Mouse (Mus musculus): ENCODE results near the gene Apex1.
"Not testable (repeated sequence)": the region's sequence is repeated elsewhere in the genome, so short reads cannot be mapped to it uniquely, and the experiment has no call there.

Apex1 gene

DNA sequence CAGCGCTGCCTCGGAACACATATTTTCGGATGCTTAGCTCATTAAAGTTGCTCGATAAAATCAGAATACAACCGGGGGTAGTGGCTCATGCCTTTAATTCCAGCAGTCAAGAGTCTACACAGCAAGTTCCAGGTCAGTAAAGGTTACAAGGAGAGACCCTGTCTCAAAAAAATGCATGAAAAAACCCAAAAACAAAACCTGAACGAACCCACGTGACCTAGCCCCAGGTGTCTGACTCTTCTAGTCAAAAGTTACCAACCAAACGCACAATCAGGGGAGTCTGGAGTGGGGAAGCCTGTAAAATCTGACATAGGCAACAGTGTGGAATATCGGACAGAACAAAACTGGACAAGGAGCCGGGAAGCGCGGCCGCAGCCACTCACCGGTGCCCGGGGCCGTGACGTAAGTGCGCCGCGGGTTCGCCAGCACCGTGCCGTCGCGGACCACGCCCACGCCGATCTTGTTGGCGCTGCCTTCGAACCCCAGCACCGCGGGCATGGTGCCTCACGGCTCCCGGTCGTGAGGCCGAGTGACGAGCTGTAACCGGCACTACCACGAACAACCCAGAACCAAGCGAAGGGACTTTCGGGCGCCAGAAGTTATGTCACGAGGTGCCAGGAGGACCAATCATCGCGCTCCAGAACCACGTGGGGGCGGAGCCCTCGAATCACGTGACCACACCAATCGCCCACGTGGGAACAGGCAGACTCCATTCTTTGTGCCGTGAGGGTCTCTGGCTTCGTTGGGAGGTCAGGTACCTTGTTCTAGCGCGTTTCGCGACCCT lies at the start of gene Apex1, which contains the start of gene Osgep:
TSS of gene Apex1 (plus strand) at position 688 of the 784 bp plus-strand sequence.
TSS of gene Osgep (minus strand) at position 613 of the 784 bp plus-strand sequence.
- DNase-seq (ENCODE audit: low spot score), result peak; percentile 96

DNA sequence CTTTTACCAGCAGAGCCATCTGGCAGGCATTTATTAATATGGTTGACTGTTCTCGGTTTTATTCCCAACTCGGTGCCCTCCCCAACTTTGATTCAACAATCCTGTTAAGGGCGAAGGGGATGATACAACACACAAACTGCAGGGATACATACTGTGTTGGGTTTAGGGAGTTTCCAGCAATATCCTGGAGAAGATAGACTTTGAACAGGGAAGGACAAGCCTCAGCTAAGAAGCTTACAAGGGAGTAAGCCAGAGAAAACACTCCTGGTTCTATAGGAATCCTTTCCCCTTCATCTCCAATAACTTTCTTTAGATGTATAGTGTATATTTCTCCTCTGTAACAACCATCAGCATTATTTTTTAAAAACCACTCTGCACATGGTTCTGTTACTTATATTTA lies 49.6 kb upstream of the Apex1 start:
- DNase-seq (ENCODE audit: low spot score), result no peak

GRCm38 (mm10) chr14:50875591-50876230 lies 49.1 kb upstream of the Apex1 start:
- DNase-seq (ENCODE audit: low spot score), result no peak

- no peak for DNase-seq (ENCODE audit: low spot score)
Observed at GRCm38 (mm10) chr14:50876236-50876950, 48.4 kb upstream of the Apex1 start.

DNA sequence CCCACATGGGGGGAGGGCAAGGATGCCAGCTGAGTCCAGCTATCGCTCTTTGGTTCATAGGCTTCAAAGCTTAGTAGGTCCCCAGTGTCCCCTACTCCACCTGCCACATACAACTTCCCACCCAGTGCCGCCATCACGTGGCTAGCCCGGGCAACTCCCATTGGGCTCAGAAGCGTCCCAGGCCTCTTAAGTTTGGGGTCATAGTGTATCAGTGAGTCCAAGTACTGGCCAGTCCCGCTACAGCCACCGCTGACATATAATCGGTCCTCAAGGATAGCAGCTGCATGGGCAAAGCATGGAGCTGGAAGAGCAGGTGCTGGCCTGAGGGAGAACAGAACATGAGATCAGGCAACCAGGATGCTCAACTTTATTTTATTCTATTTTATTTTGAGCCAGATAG lies 33.1 kb upstream of the Apex1 start:
- DNase-seq (ENCODE audit: low spot score), result no peak

DNA sequence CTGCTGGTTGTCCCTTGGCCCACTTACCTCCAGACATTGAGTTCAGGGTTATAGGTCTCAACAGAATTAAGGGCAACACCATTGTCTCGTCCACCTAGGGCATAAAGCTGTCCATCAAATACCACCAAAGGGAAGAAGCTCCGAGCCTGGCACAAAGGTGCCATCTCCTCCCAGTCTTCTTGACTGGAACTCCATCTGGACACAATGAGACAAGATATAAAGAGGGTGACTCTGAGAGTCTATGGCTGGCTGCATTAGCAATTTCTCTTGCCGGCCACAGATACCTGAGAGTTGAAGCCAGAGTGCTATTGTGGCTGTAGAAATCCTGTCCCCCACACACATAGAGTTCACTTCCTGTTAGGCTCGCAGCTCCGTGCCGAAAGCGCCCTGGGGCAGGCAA lies 32.7 kb upstream of the Apex1 start:
- no peak for DNase-seq (ENCODE audit: low spot score)

GRCm38 (mm10) chr14:50892541-50893459 lies 32.0 kb upstream of the Apex1 start:
- peak; percentile 40 for DNase-seq (ENCODE audit: low spot score)

GRCm38 (mm10) chr14:50895407-50895806 lies 29.4 kb upstream of the Apex1 start:
- DNase-seq (ENCODE audit: low spot score), result no peak

DNA sequence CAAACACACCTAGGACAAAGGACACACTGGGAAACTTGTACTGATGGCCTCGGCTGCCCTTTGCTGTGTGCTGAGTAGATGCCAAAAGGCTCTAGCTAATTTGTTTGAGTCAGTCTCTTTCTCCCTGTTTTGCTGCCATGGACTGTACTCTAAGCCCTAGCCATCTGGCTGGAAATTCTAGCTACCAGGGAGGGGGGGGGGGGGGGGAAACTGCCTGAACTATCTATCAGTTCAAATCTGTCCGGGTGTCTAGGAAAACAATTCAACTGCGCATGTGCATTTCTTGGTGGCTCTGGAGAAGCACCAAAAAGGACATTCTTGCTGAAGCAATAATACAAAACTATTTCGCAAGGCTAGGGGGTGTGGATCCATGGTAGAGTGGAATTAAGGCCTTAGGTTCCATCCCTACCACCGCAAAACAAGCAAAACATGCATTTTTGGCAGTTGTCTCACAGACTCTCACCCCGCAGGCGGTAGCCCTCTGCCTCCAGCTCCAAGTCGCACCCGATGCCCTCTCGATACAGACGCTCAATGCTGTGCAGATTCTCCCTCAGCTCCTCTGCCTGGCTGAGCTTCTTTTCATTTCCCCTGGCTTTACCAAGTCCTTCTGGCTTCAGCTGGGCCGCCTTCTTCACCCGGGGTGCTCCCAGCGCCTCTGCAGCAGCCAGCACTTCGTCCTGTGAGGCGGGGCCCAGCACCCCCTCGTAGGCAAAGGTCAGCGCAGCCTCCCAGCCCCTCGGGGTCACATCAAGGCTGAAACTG lies 28.6 kb upstream of the Apex1 start:
- peak; percentile 70 for DNase-seq (ENCODE audit: low spot score)

DNA sequence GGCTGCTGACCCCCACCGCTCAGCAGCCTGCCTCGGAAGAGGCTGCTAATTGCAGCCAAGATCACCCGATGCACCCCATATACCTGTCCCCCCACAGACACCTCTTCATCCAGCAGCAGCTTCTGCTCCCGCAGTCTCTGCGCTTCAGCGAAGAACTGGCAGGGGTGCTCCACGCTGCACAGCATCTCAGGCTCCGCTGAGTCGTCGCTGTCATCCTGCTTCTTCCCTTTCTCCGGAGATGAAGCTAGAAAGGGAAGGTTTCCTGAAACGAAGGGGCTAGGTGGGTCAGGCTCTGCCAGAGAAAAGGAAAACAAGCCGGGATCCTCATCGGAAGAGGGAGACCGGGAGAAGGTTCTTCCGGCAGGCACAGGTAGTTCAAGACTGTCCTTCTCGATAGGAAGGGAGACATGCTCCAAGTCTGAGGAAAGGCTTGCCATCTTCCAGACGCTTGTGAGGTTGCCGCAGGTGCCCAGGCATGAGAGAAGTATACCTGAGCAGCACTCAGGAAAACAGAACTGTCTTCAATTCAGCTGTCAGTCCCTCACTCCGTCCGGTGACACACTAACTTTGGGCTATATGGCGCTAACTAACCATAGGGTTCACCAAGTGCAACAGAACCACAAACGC lies 27.9 kb upstream of the Apex1 start:
- DNase-seq (ENCODE audit: low spot score), result peak; percentile 15

DNA sequence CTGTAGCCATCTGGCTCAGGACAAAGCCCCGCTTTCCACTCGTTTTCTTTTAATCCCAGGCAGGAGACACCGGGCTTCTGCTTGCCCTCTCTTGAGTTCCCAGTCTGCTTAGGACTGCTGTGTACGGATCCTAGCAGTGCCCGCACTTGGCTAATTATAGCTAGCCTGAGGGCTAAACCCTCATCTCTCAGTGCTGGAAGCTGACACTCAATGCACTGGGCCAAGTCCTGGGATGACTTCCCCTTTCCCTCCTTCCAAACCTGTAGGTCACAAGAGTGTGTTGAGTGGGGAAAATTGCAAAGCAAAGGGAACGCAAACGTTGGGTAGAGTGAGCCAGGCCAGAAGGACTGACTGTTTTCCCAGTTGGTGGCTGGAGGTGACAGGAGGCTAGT lies 27.4 kb upstream of the Apex1 start, which contains the start of gene Klhl33:
TSS of gene Klhl33 (minus strand) at position 134 of the 392 bp plus-strand sequence.
- no peak for DNase-seq (ENCODE audit: low spot score)

DNA sequence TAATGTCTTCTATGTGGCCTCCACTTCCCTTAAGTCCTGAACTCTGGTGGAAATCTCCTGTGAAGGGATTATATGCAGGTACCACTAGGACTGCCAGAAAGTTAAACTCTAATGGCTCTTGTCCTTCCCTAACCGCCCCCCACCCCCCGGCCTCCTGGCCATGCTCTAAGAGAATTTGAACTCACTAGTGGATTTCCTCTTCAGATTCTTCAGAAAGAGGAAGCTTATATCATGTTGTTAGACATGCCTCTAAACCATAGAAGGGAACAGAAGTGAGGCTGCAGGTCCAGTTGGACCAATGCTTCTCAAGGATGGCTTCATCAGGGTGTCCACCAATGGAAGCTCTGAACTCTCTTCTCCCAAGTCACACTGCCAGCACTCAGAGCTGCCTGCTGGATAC lies 26.8 kb upstream of the Apex1 start:
- not testable (repeated sequence) for DNase-seq (ENCODE audit: low spot score)

GRCm38 (mm10) chr14:50903973-50904827 lies 20.6 kb upstream of the Apex1 start:
- peak; percentile 49 for DNase-seq (ENCODE audit: low spot score)

DNA sequence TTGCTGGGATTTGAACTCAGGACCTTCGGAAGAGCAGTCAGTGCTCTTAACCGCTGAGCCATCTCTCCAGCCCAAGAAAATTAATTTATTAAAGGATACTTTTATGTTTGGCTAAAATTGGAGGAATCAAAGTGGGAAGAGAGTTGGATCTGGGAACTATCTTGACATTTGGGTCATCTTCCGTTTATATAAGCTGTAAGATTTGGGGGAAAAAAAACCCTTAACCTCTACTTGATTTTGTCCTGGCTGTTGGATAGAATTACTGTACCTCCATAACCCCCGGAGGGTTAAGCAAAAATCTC lies 20.0 kb upstream of the Apex1 start:
- no peak for DNase-seq (ENCODE audit: low spot score)

- DNase-seq (ENCODE audit: low spot score), result not testable (repeated sequence)
Observed at GRCm38 (mm10) chr14:50905327-50905726, 19.4 kb upstream of the Apex1 start.

- no peak for DNase-seq (ENCODE audit: low spot score)
Observed at GRCm38 (mm10) chr14:50908126-50908525, 16.6 kb upstream of the Apex1 start.

DNA sequence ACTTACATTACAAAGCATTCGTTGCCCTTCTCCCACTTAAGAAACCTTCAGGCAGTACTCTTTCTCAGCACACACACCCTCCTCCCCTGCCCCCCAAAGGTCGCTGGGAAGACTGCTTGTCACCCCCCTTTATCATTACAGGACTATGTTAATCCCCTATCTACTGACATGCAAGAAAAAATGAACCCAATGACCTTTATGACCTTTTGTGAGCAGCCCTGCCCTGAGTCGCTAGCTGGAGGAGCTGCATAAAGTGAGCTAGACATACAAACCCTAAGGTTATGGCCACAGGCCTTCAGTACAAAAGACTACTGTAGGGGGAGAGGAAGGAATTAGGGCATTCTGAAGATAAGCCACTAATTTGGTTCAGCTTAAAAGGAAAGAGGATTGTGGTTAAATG lies 13.4 kb upstream of the Apex1 start:
- no peak for DNase-seq (ENCODE audit: low spot score)

GRCm38 (mm10) chr14:50923437-50923836 lies 1.3 kb upstream of the Apex1 start:
- not testable (repeated sequence) for DNase-seq (ENCODE audit: low spot score)

DNA sequence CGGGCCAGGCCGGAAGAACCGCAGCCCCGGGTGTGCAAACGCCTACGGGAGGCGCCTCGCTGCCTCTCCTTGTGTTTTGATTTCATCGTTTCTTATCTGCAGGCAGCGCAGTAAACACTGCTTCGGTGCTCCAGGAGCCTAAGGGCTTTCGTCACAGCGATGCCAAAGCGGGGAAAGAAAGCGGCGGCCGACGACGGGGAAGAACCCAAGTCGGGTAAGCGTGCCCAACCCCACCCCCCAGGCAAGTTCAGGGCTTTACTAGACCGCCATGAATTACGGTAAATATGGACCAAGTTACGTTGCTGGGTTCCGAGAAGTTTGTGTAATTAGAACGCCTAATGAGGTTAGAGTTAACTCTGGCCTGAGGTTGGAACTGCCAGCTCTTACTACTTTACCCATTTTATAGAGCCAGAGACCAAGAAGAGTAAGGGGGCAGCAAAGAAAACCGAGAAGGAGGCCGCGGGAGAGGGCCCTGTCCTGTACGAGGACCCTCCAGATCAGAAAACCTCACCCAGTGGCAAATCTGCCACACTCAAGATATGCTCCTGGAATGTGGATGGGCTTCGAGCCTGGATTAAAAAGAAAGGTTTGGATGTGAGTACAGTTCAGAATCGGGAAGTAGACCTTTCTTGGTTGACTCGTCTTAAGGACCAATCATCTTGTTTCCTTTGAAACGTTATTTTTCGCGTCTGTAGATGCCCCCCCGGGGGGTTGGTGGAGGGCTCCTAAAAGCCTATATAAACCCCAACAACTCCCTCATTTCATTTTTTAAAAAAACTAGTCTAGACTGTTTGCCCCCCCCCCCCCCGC lies 548 bp downstream of the Apex1 start:
- no peak for DNase-seq (ENCODE audit: low spot score)

Data from MN1 (cell line).